Mouse (Mus musculus) ES-E14 (cell line): ENCODE results near the gene Npl. TPM values are rescaled to one million over a fixed set of nuclear protein-coding genes. Genes with fewer than 3 reads are reported as not detected.
"Not testable (repeated sequence)": the region's sequence is repeated elsewhere in the genome, so short reads cannot be mapped to it uniquely, and the experiment has no call there.

ENCODE experiments used
- DNase-seq: peaks from one replicate; pipeline ENCODE4 v3.0.0-alpha.2; 2013; ENCODE audit warnings: low read depth, low spot score
- H3K27ac ChIP-seq: 2 replicates; pipeline ENCODE4 v1.5.1; 2012; ENCODE audit warnings: low read depth, mild to moderate bottlenecking, low read length, moderate library complexity, mixed read lengths; ENCODE audit not compliant: poor library complexity, insufficient read depth, severe bottlenecking
- H3K36me3 ChIP-seq: 2 replicates; pipeline ENCODE4 v1.6.1; 2012; ENCODE audit warnings: mild to moderate bottlenecking, low read length, moderate library complexity, mixed read lengths; ENCODE audit not compliant: control insufficient read depth, poor library complexity, insufficient read depth, severe bottlenecking
- H3K4me1 ChIP-seq, 2 experiments: fragments of 150-350 bp in 1 of 2; sonication (generic) in 1 of 2; 2 replicates each; pipeline ENCODE4 v1.6.1; 2012; ENCODE audit warnings: low read length in 2 of 2, mild to moderate bottlenecking in 1 of 2, mixed read lengths in 1 of 2; ENCODE audit not compliant: control insufficient read depth in 2 of 2, insufficient read depth in 2 of 2, poor library complexity in 1 of 2
- H3K4me3 ChIP-seq, 2 experiments: fragments of 150-350 bp in 1 of 2; sonication (generic) in 1 of 2; 2 replicates each; pipeline ENCODE4 v1.5.1; 2012; ENCODE audit warnings: low read length in 2 of 2, low read depth in 1 of 2, mild to moderate bottlenecking in 1 of 2, mixed read lengths in 1 of 2; ENCODE audit not compliant: insufficient read depth in 1 of 2, poor library complexity in 1 of 2, severe bottlenecking in 1 of 2
- H3K9ac ChIP-seq: 2 replicates; pipeline ENCODE4 v1.6.1; 2012; ENCODE audit warnings: low read depth, mild to moderate bottlenecking, low read length, mixed read lengths; ENCODE audit not compliant: poor library complexity, insufficient read depth, severe bottlenecking
- H3K9me3 ChIP-seq: fragments of 150-350 bp; sonication (generic); 2 replicates; pipeline ENCODE4 v1.6.1; 2012; ENCODE audit warnings: low read depth, mild to moderate bottlenecking, low read length; ENCODE audit not compliant: control insufficient read depth, insufficient read depth
- CHD2 ChIP-seq: IDR thresholded peaks from 2 replicates; pipeline ENCODE4 v1.6.1; 2014; ENCODE audit warnings: mild to moderate bottlenecking, low read depth, low read length, inconsistent platforms
- HCFC1 ChIP-seq: IDR thresholded peaks from 2 replicates; pipeline ENCODE4 v1.6.1; 2012; ENCODE audit warnings: low read length, inconsistent platforms, borderline replicate concordance; ENCODE audit not compliant: insufficient read depth
- MAFK ChIP-seq: IDR thresholded peaks from 2 replicates; pipeline ENCODE4 v1.6.1; 2014; ENCODE audit warnings: mild to moderate bottlenecking, low read depth, low read length, inconsistent platforms; ENCODE audit not compliant: insufficient read depth
- ZC3H11A ChIP-seq: IDR thresholded peaks from 2 replicates; pipeline ENCODE4 v1.6.1; 2012; ENCODE audit warnings: low read depth, mild to moderate bottlenecking, inconsistent platforms, low read length, borderline replicate concordance
- ZNF384 ChIP-seq: IDR thresholded peaks from 2 replicates; pipeline ENCODE4 v1.6.1; 2012; ENCODE audit warnings: low read depth, low read length, inconsistent platforms
- in situ Hi-C, 2 experiments: fragments of 600-800 bp; cut with MboI; formaldehyde crosslinking; loops; one replicate each; pipeline ENCODE4 v1.15.1; 2025; ENCODE audit warnings: low sequenced_read_pairs in 2 of 2, inconsistent platforms in 1 of 2; ENCODE audit not compliant: unreplicated experiment in 2 of 2
- total RNA-seq: library from RNA; depleted of rRNA; stranded (reverse); fragments of 300-350 nt; gene quantifications from 2 replicates; pipeline ENCODE4 v1.2.3, GENCODE M21; 2012

Npl gene
- total RNA-seq, 1 experiment = 15.6 TPM

DNA sequence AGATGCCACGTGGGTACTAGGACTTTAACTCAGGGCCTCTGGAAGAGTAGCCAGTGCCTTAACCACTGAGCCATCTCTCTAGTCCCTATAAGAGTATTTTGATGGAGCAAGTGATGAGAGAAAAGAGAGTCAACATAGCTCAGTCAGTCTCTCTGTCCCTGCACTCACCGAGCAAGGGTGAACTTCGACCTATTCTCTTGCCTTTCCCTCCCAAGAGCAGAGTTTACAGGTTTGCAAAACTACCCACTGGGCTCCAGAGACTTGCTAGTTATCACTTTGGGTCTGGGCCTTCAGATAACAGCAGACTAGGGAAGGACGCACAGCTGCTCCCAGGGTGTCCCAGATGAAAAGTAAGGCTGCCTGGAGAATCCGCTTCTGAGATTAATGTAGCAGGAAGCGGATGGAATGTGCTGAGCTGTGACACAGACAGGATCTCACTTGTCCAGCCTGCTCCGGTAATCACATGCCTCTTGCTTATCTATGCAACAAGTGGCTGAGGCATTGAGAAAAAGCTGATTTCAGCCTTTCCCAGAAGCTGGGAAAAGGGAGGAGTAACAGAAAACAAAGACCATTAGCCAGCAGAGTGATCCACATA lies 7.0 kb downstream of the Npl start:
- H3K27ac ChIP-seq = no peak overlapping the region
- DNase-seq = no peak

GRCm38 (mm10) chr1:153540753-153541152 lies 9.1 kb downstream of the Npl start:
- Histone ChIP-seq H3K9me3 (no peaks in the 10 kb centered on the region), H3K9ac (no peak overlapping the region), H3K4me1 (peaks cover under 1 to 2% of the 10 kb centered on the region in 2 experiments; a peak in 1 of 4 replicates), H3K36me3 (no peaks in the 10 kb centered on the region), H3K27ac (no peak overlapping the region), H3K4me3 (no peak overlapping the region)
- in situ Hi-C loops = no loop called here
- TF ChIP-seq CHD2 = no peak
- TF ChIP-seq ZC3H11A = no peak
- TF ChIP-seq HCFC1 = no peak
- no peak for TF ChIP-seq ZNF384
- no peak for TF ChIP-seq MAFK
- no peak for DNase-seq

More for the DNA sequence above, 7.0 kb downstream of the Npl start:
- Histone ChIP-seq H3K4me1 (no peaks in the 10 kb centered on the region), H3K36me3 (no peaks in the 10 kb centered on the region), H3K4me3 (no peak overlapping the region), H3K9me3 (no peaks in the 10 kb centered on the region), H3K9ac (no peak overlapping the region)
- in situ Hi-C loops = no loop called here
- TF ChIP-seq HCFC1 (no peak), MAFK (no peak), ZC3H11A (no peak), CHD2 (no peak), ZNF384 (no peak)

GRCm38 (mm10) chr1:153539739-153540333 lies 10.0 kb downstream of the Npl start:
- in situ Hi-C loops = no loop called here
- Histone ChIP-seq H3K4me3 (no peak overlapping the region), H3K27ac (no peak overlapping the region), H3K36me3 (no peaks in the 10 kb centered on the region), H3K4me1 (peaks cover 3 to 5% of the 10 kb centered on the region in 2 experiments; a peak in 3 of 4 replicates), H3K9ac (no peak overlapping the region), H3K9me3 (no peaks in the 10 kb centered on the region)
- no peak for DNase-seq
- TF ChIP-seq MAFK (no peak), ZC3H11A (no peak), CHD2 (no peak), HCFC1 (no peak), ZNF384 (no peak)

DNA sequence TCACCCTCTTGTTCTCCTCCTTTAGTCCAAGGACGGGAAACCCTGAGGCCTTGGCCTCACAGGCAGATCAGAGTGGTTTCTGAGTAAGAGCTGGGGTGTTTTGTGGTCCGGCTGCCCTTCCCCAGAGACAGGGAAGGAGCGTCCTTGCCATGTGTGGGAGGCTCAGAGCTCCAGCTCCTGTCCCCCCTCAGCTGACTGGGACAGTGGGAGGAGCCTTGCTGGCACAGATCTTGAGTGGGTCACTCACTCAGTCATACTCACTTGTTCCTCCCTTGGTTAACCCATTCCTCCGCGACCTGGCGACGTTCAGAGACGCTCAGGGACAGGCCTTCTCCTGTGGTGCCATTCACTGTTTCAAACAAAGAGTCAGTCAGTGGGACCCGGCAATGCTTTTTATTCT lies 14.2 kb downstream of the Npl start:
- no peak overlapping the region for H3K4me3 ChIP-seq
- no peak for TF ChIP-seq ZNF384
- TF ChIP-seq MAFK = no peak
- TF ChIP-seq ZC3H11A = no peak
- no peak for TF ChIP-seq CHD2
- in situ Hi-C loops = no loop called here
- 0 out of 2 replicates have a peak overlapping the region, but pooled peaks have one; percentile 7 for H3K27ac ChIP-seq
- H3K36me3 ChIP-seq = no peaks in the 10 kb centered on the region
- no peak for DNase-seq
- peaks cover 6 to 16% of the 10 kb centered on the region in 2 experiments; a peak in 3 of 4 replicates for H3K4me1 ChIP-seq
- peak overlapping the region; percentile 13; the same call in 1 of the 2 replicates for H3K9ac ChIP-seq
- no peaks in the 10 kb centered on the region for H3K9me3 ChIP-seq

DNA sequence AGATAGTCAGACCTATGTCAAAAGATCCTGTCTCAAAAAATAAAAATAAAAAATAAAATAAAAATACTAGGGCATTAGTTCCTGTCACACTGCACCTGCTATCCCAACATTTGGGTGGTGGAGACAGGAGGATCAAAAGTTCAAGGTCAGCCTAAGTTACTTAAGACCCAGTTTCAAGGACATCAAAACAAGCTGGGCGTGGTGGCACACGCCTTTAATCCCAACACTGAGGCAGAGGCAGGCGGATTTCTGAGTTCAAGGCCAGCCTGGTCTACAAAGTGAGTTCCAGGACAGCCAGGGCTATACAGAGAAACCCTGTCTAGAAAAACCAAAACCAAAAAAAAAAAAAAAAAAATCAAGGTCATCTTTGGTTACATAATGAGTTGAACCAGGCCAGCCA lies 16.9 kb downstream of the Npl start:
- H3K4me1 ChIP-seq = peaks cover 6 to 21% of the 10 kb centered on the region in 2 experiments; a peak in 3 of 4 replicates
- H3K4me3 ChIP-seq, H3K36me3 ChIP-seq, H3K9me3 ChIP-seq, H3K9ac ChIP-seq, DNase-seq, in situ Hi-C loops: not testable (repeated sequence)
- H3K27ac ChIP-seq = peak overlapping the region; percentile 93; the same call in 1 of the 2 replicates
- peak; percentile 83 for TF ChIP-seq ZNF384
